Mouse (Mus musculus) intestine, postnatal 0 days (tissue): ENCODE measurements around the gene Pid1. TPM values are rescaled to one million over a fixed set of nuclear protein-coding genes. Genes with fewer than 3 reads are reported as not detected.

Experiments
- ATAC-seq: fragments of 200-750 bp; cut with Nextera tagmentation; 2 replicates; pipeline ENCODE4 v1.8.0; 2017; ENCODE audit warnings: mild to moderate bottlenecking, moderate TSS enrichment, moderate library complexity
- H3K27ac ChIP-seq: fragments of 300-500 bp; sonication (generic); 2 replicates; pipeline ENCODE4 v1.5.1; 2014; ENCODE audit warnings: mild to moderate bottlenecking, low read depth, low read length, moderate library complexity
- H3K27me3 ChIP-seq: fragments of 300-500 bp; sonication (generic); replicated peaks from 2 replicates; pipeline ENCODE4 v1.6.1; 2014; ENCODE audit warnings: low read length, mixed read lengths; ENCODE audit not compliant: control insufficient read depth, insufficient read depth
- H3K36me3 ChIP-seq: fragments of 300-500 bp; sonication (generic); 2 replicates; pipeline ENCODE4 v1.6.1; 2014; ENCODE audit warnings: mild to moderate bottlenecking, moderate library complexity; ENCODE audit not compliant: control insufficient read depth, insufficient read depth
- H3K4me1 ChIP-seq: fragments of 300-500 bp; sonication (generic); replicated peaks from 2 replicates; pipeline ENCODE4 v1.6.1; 2014; ENCODE audit warnings: antibody characterized with exemption, low read length, mixed read lengths; ENCODE audit not compliant: control insufficient read depth, insufficient read depth
- H3K4me2 ChIP-seq: fragments of 300-500 bp; sonication (generic); replicated peaks from 2 replicates; pipeline ENCODE4 v1.6.1; 2014; ENCODE audit warnings: low read depth, mild to moderate bottlenecking, moderate library complexity
- H3K4me3 ChIP-seq: fragments of 300-500 bp; sonication (generic); 2 replicates; pipeline ENCODE4 v1.5.1; 2014; ENCODE audit warnings: low read depth, low read length
- H3K9ac ChIP-seq: fragments of 300-500 bp; sonication (generic); 2 replicates; pipeline ENCODE4 v1.6.1; 2014; ENCODE audit warnings: mild to moderate bottlenecking, low read depth, low read length
- H3K9me3 ChIP-seq: fragments of 300-500 bp; sonication (generic); 2 replicates; pipeline ENCODE4 v1.6.1; 2016; ENCODE audit warnings: mixed run types; ENCODE audit not compliant: control insufficient read depth
- CTCF ChIP-seq: sonication (generic); IDR thresholded peaks from 2 replicates; pipeline ENCODE4 v1.5.1; 2016; ENCODE audit warnings: low read depth, mild to moderate bottlenecking, control low read depth, antibody characterized with exemption, moderate library complexity
- WGBS: fragments of 180-500 bp; shearing (Covaris S2); extraction: QIAGEN DNeasy Blood & Tissue Kit; methylation state at CpG from one replicate; pipeline ENCODE4 v1.1.7; 2014; 5-methylcytosine and 5-hydroxymethylcytosine counted together
- polyA plus RNA-seq: library from polyadenylated mRNA; unstranded; fragments of >200 nt; fragmentation: Nextera tagmentation; extraction: Ambion mirVana; gene quantifications from 2 replicates; pipeline ENCODE4 v1.2.1, GENCODE M21; 2015

Pid1 gene
- polyA plus RNA-seq, 1 experiment from 2014 or later = 35.1 TPM

GRCm38 (mm10) chr1:84119306-84119705 is 244.7 kb downstream of the Pid1 start:
- ATAC-seq = no peak
- H3K9ac ChIP-seq = no peak overlapping the region
- H3K27me3 ChIP-seq = no peaks in the 10 kb centered on the region
- H3K4me2 ChIP-seq = no peak overlapping the region
- no peak overlapping the region for H3K27ac ChIP-seq
- no peaks in the 10 kb centered on the region for H3K36me3 ChIP-seq
- WGBS = 81% methylated on average over 2 of the region's 2 CpGs
- no peak for TF ChIP-seq CTCF
- H3K9me3 ChIP-seq = no peaks in the 10 kb centered on the region
- H3K4me3 ChIP-seq = no peak overlapping the region
- no peaks in the 10 kb centered on the region for H3K4me1 ChIP-seq

- WGBS = 91% methylated on average over 4 of the region's 4 CpGs
- ATAC-seq = no peak
- no peaks in the 10 kb centered on the region for H3K36me3 ChIP-seq
- no peak overlapping the region for H3K27ac ChIP-seq
- no peak overlapping the region for H3K4me3 ChIP-seq
- TF ChIP-seq CTCF = no peak
- no peak overlapping the region for H3K4me2 ChIP-seq
- no peaks in the 10 kb centered on the region for H3K9me3 ChIP-seq
- no peaks in the 10 kb centered on the region for H3K27me3 ChIP-seq
- H3K4me1 ChIP-seq = no peaks in the 10 kb centered on the region
- H3K9ac ChIP-seq = no peak overlapping the region
Measured at GRCm38 (mm10) chr1:84106756-84107155, 257.2 kb downstream of the Pid1 start.

GRCm38 (mm10) chr1:84102052-84102451 is 261.9 kb downstream of the Pid1 start:
- H3K27me3 ChIP-seq = no peaks in the 10 kb centered on the region
- H3K4me1 ChIP-seq = no peaks in the 10 kb centered on the region
- H3K9ac ChIP-seq = no peak overlapping the region
- peak; percentile 65 for TF ChIP-seq CTCF
- no peaks in the 10 kb centered on the region for H3K9me3 ChIP-seq
- ATAC-seq = no peak
- no peaks in the 10 kb centered on the region for H3K36me3 ChIP-seq
- H3K4me3 ChIP-seq = no peak overlapping the region
- H3K27ac ChIP-seq = no peak overlapping the region
- 79% methylated on average over 2 of the region's 2 CpGs for WGBS
- no peak overlapping the region for H3K4me2 ChIP-seq

GRCm38 (mm10) chr1:84097398-84097797 is 266.6 kb downstream of the Pid1 start:
- no peaks in the 10 kb centered on the region for H3K9me3 ChIP-seq
- no peak overlapping the region for H3K9ac ChIP-seq
- no peak overlapping the region for H3K27ac ChIP-seq
- no peaks in the 10 kb centered on the region for H3K36me3 ChIP-seq
- no peak for ATAC-seq
- no peak for TF ChIP-seq CTCF
- H3K27me3 ChIP-seq = no peaks in the 10 kb centered on the region
- no peak overlapping the region for H3K4me3 ChIP-seq
- no peak overlapping the region for H3K4me2 ChIP-seq
- no peaks in the 10 kb centered on the region for H3K4me1 ChIP-seq

- H3K27me3 ChIP-seq = no peaks in the 10 kb centered on the region
- H3K4me3 ChIP-seq = no peak overlapping the region
- no peaks in the 10 kb centered on the region for H3K9me3 ChIP-seq
- no peaks in the 10 kb centered on the region for H3K4me1 ChIP-seq
- H3K27ac ChIP-seq = no peak overlapping the region
- H3K36me3 ChIP-seq = no peaks in the 10 kb centered on the region
- no peak overlapping the region for H3K9ac ChIP-seq
- no peak overlapping the region for H3K4me2 ChIP-seq
- no peak for TF ChIP-seq CTCF
- WGBS = 65% methylated on average over 2 of the region's 2 CpGs
- no peak for ATAC-seq
Measured at GRCm38 (mm10) chr1:84093291-84093690, 270.7 kb downstream of the Pid1 start.

GRCm38 (mm10) chr1:84089664-84090063 is 274.3 kb downstream of the Pid1 start:
- Histone ChIP-seq H3K9me3 (no peaks in the 10 kb centered on the region), H3K27me3 (no peaks in the 10 kb centered on the region), H3K4me3 (no peak overlapping the region), H3K36me3 (no peaks in the 10 kb centered on the region), H3K27ac (no peak overlapping the region), H3K4me1 (no peaks in the 10 kb centered on the region), H3K9ac (no peak overlapping the region), H3K4me2 (no peak overlapping the region)
- ATAC-seq = no peak
- no peak for TF ChIP-seq CTCF
- WGBS = 74% methylated on average over 2 of the region's 2 CpGs

- no peak overlapping the region for H3K4me3 ChIP-seq
- 63% methylated on average over 2 of the region's 2 CpGs for WGBS
- no peak for ATAC-seq
- TF ChIP-seq CTCF = no peak
- H3K9ac ChIP-seq = no peak overlapping the region
- H3K4me2 ChIP-seq = no peak overlapping the region
- no peaks in the 10 kb centered on the region for H3K9me3 ChIP-seq
- H3K27me3 ChIP-seq = no peaks in the 10 kb centered on the region
- H3K36me3 ChIP-seq = no peaks in the 10 kb centered on the region
- H3K4me1 ChIP-seq = no peaks in the 10 kb centered on the region
- no peak overlapping the region for H3K27ac ChIP-seq
Measured at GRCm38 (mm10) chr1:84087957-84088356, 276.0 kb downstream of the Pid1 start.
